Mouse (Mus musculus) liver, embryonic 14.5 days (tissue): ENCODE measurements around the gene Lrmda.

ENCODE experiments used
- CTCF ChIP-seq: IDR thresholded peaks from 2 replicates; pipeline ENCODE4 v1.5.1; 2016; ENCODE audit warnings: antibody characterized with exemption, low read depth, control low read depth
- EP300 ChIP-seq: IDR thresholded peaks from 2 replicates; pipeline ENCODE4 v1.6.1; 2016; ENCODE audit warnings: antibody characterized with exemption, low read depth

- no peak for TF ChIP-seq CTCF
- no peak for TF ChIP-seq EP300
Measured at GRCm38 (mm10) chr14:22572486-22572885, 553.0 kb downstream of the Lrmda start.
